In the genomic region with DNA sequence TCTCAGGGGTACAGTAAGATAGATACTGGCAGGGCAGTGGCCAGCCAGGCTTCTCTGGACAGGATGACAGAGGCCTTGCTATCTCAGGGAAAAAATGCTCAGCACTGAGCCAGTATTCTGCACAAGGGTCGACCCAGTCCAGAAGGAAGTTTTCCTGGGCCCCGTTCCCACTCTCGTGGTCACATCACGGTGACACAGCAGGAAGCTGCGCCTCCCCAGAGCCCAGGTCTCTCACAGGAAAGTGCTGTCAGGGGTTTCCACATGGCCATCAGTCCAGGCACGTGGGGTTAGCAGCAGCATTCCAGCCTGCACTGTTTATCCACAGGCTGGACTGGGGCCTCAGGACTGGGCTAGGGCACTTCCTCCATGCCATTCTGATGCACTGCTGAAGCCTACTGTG, we compare ENCODE assay signal across 14 mouse cellular contexts.
A peak's percentile ranks its signal among the peaks of the same experiment; 100 is the strongest.
DNase-seq lines count a peak whose midpoint lies in the region; ATAC-seq lines count a peak whose summit lies in the region.
"Had no signal": no experiment of that assay in that cellular context is flagged by ENCODE, and none has a peak within 500 bp of the region (broad histone marks: within the 10 kb centered on the region; RNA-seq: fewer than 3 reads in every experiment).

No protein-coding gene starts in this region.

- ATAC-seq in liver, embryonic 11.5 days (replicated peaks; ENCODE audit: low FRiP score), result no peak
- ATAC-seq in megakaryocyte progenitor cell, adult 5-6 weeks (replicated peaks; ENCODE audit: poor library complexity), result no peak
- ATAC-seq: hindbrain, postnatal 0 days had no signal

- no peak overlapping the region for H3K9ac ChIP-seq in liver, embryonic 11.5 days (ENCODE audit: low read depth, low read length)
- H3K9ac ChIP-seq: limb, embryonic 12.5 days; midbrain, embryonic 12.5 days; neural tube, embryonic 15.5 days had no signal

- H3K4me3 ChIP-seq in liver, embryonic 11.5 days (ENCODE audit: low read depth, low read length), result no peak overlapping the region
- H3K4me3 ChIP-seq: forebrain, embryonic 10.5 days; limb, embryonic 12.5 days; midbrain, embryonic 12.5 days; neural tube, embryonic 15.5 days had no signal

- DNase-seq in liver, result peak; percentile 4
- no peak for DNase-seq in liver, embryonic 11.5 days (ENCODE audit: low spot score)
- peak; percentile 99 for DNase-seq in heart, adult 11 months
- peak; percentile 77 for DNase-seq in heart, postnatal 4 days
- peak; percentile 8 for DNase-seq in lung, postnatal 36 days
- DNase-seq in left cerebral cortex, adult 18-20 months (ENCODE audit: low spot score in 2 of 2), result no peak
- DNase-seq in cerebellum, postnatal 36 days, result no peak
- DNase-seq: cerebellum, postnatal 14 days had no signal

- no peaks in the 10 kb centered on the region; the same call in 1 of the 2 replicates for H3K4me1 ChIP-seq in liver, embryonic 11.5 days (replicated peaks; ENCODE audit: control insufficient read depth, insufficient read depth, low read length)
- H3K4me1 ChIP-seq: forebrain, embryonic 10.5 days; limb, embryonic 12.5 days; midbrain, embryonic 12.5 days; neural tube, embryonic 15.5 days had no signal

- no peak overlapping the region for H3K27ac ChIP-seq in liver, embryonic 11.5 days (ENCODE audit: low read depth, low read length)
- H3K27ac ChIP-seq: forebrain, embryonic 10.5 days; hindbrain, postnatal 0 days; limb, embryonic 12.5 days; midbrain, embryonic 12.5 days; neural tube, embryonic 15.5 days had no signal

- no peaks in the 10 kb centered on the region for H3K36me3 ChIP-seq in liver, embryonic 11.5 days (ENCODE audit: control insufficient read depth, insufficient read depth, low read length)
- H3K36me3 ChIP-seq: forebrain, embryonic 10.5 days; limb, embryonic 12.5 days; midbrain, embryonic 12.5 days; neural tube, embryonic 15.5 days had no signal

- H3K9me3 ChIP-seq in liver, embryonic 11.5 days (ENCODE audit: control insufficient read depth, low read length), result no peaks in the 10 kb centered on the region
- H3K9me3 ChIP-seq: forebrain, embryonic 10.5 days; limb, embryonic 12.5 days had no signal

- H3K4me2 ChIP-seq in liver, embryonic 11.5 days, result no peak overlapping the region
- H3K4me2 ChIP-seq: limb, embryonic 12.5 days; midbrain, embryonic 12.5 days; neural tube, embryonic 15.5 days had no signal

- 38% methylated on average over 6 of the region's 6 CpGs for WGBS in liver, embryonic 11.5 days

- H3K27me3 ChIP-seq in liver, embryonic 11.5 days (replicated peaks; ENCODE audit: control insufficient read depth, insufficient read depth, low read length), result no peaks in the 10 kb centered on the region
- H3K27me3 ChIP-seq: limb, embryonic 12.5 days had no signal

Comparison
In these comparisons a context has a peak if more than half of its experiments do, and no peak if none do; other contexts are left out.
1. DNase-seq: peak in liver (single experiment), heart, adult 11 months (single experiment), heart, postnatal 4 days (single experiment) and lung, postnatal 36 days (single experiment); none in liver, embryonic 11.5 days (single experiment), left cerebral cortex, adult 18-20 months (0 of 2) and cerebellum, postnatal 36 days (0 of 2).